In genomic region chr9:105394720-105395119, GRCm38 (mm10) we compare ENCODE assay signal across 8 mouse cellular contexts. TPM values are rescaled to one million over a fixed set of nuclear protein-coding genes. Genes with fewer than 3 reads are reported as not detected.
DNase-seq lines count a peak whose midpoint lies in the region; ATAC-seq and TF ChIP-seq lines count a peak whose summit lies in the region.

No protein-coding gene starts in this region.

- H3K27ac ChIP-seq in gastrocnemius, adult 2 months, result peak overlapping the region; percentile 87
- no peak overlapping the region for H3K27ac ChIP-seq in CH12.LX (ENCODE audit: insufficient read depth, low read depth)
- no peak overlapping the region for H3K27ac ChIP-seq in forebrain, embryonic 16.5 days (ENCODE audit: low read length)
- H3K27ac ChIP-seq in liver, postnatal 0 days (ENCODE audit: low read depth), result no peak overlapping the region

- H3K4me3 ChIP-seq in gastrocnemius, adult 2 months, result peak overlapping the region; percentile 85
- H3K4me3 ChIP-seq in CH12.LX (replicated peaks in 1 of 3; ENCODE audit: low read depth in 2 of 3, low read length in 2 of 3, poor library complexity in 1 of 3), result peak overlapping the region; percentile 45 to 87 (median 82)
- H3K4me3 ChIP-seq in forebrain, embryonic 16.5 days (replicated peaks; ENCODE audit: low read length), result peak overlapping the region; percentile 80
- H3K4me3 ChIP-seq in liver, postnatal 0 days (ENCODE audit: low read depth, low read length), result peak overlapping the region; percentile 79

- H3K27me3 ChIP-seq in CH12.LX (replicated peaks), result peaks cover 3% of the 10 kb centered on the region
- 0 out of 2 replicates have a peak, but pooled peaks cover 3% of the 10 kb centered on the region for H3K27me3 ChIP-seq in forebrain, embryonic 16.5 days (replicated peaks; ENCODE audit: control insufficient read depth, insufficient read depth, low read length)
- H3K27me3 ChIP-seq in liver, postnatal 0 days (ENCODE audit: insufficient read depth, low read length), result no peaks in the 10 kb centered on the region

- in situ Hi-C loops in CH12.LX (cut with MboI; ENCODE audit: low pct_ligation_motif_present, low pct_unique_long_range_greater_than_20kb, low sequenced_read_pairs), result loop anchor here (10.0 to 25.0 kb wide), 3 partner anchors 257 to 820 kb away; partner anchors contain the start of genes 1700080E11Rik, Mrpl3 and Nudt16

- intact Hi-C loops in gastrocnemius, adult 2 months (cut with DNase I), result loop anchor here (10.0 kb wide), 2 partner anchors 260 to 340 kb away; partner anchors contain the start of genes Mrpl3 and Nudt16

- peaks cover 15 to 30% of the 10 kb centered on the region in 2 experiments for H3K36me3 ChIP-seq in CH12.LX (replicated peaks in 1 of 2; ENCODE audit: control insufficient read depth in 1 of 2, insufficient read depth in 1 of 2, low read length in 1 of 2)
- 0 out of 2 replicates have a peak, but pooled peaks cover 4% of the 10 kb centered on the region for H3K36me3 ChIP-seq in forebrain, embryonic 16.5 days (ENCODE audit: control insufficient read depth, insufficient read depth)
- peaks cover 7% of the 10 kb centered on the region; the same call in 1 of the 2 replicates for H3K36me3 ChIP-seq in liver, postnatal 0 days (replicated peaks; ENCODE audit: insufficient read depth, low read length)

- peak overlapping the region; percentile 93 for H3K4me2 ChIP-seq in CH12.LX (ENCODE audit: insufficient read depth, low read depth, poor library complexity, severe bottlenecking)
- H3K4me2 ChIP-seq in forebrain, embryonic 16.5 days (ENCODE audit: low read length), result peak overlapping the region; percentile 93
- H3K4me2 ChIP-seq in liver, postnatal 0 days (ENCODE audit: low read depth, low read length), result peak overlapping the region; percentile 85

- peak; percentile 19 for ATAC-seq in forebrain, embryonic 16.5 days
- no peak for ATAC-seq in liver, postnatal 0 days

- no peak for TF ChIP-seq EP300 in CH12.LX (IDR thresholded peaks at IDR 0.05; ENCODE audit: low read length)
- TF ChIP-seq EP300 in liver, postnatal 0 days (IDR thresholded peaks at IDR 0.05; ENCODE audit: low read depth), result no peak

- DNase-seq in gastrocnemius, adult 2 months, result no peak
- no peak for DNase-seq in gastrocnemius, postnatal 4 days (ENCODE audit: low spot score in 2 of 2)
- no peak for DNase-seq in CH12.LX (ENCODE audit: extremely low read depth)
- no peak for DNase-seq in liver, postnatal 0 days
- no peak for DNase-seq in urinary bladder, adult 18-20 months (ENCODE audit: low spot score in 2 of 2)
- DNase-seq in adrenal gland, postnatal 4 days (ENCODE audit: low spot score in 2 of 2), result no peak
- DNase-seq in layer of hippocampus, postnatal 25 days (ENCODE audit: extremely low spot score in 1 of 2, low spot score in 1 of 2), result no peak

- WGBS in forebrain, embryonic 16.5 days, result 13% methylated on average over 11 of the region's 11 CpGs
- WGBS in liver, postnatal 0 days (ENCODE audit: insufficient replicate concordance), result 13% methylated on average over 11 of the region's 11 CpGs

- H3K79me2 ChIP-seq in CH12.LX (replicated peaks; ENCODE audit: control insufficient read depth, extremely low read depth, insufficient read depth, poor library complexity, severe bottlenecking), result peaks cover 29% of the 10 kb centered on the region

- dilution Hi-C loops in CH12.LX (cut with MboI; ENCODE audit: extremely low pct_ligation_motif_present, extremely low pct_unique_long_range_greater_than_20kb, low sequenced_read_pairs), result no loop called here

- H3K9ac ChIP-seq in CH12.LX (ENCODE audit: insufficient read depth, low read depth), result no peak overlapping the region; the same call in 1 of the 2 replicates
- peak overlapping the region; percentile 49 for H3K9ac ChIP-seq in forebrain, embryonic 16.5 days (replicated peaks; ENCODE audit: low read depth, low read length)
- H3K9ac ChIP-seq in liver, postnatal 0 days (replicated peaks), result peak overlapping the region; percentile 43; the same call in 1 of the 2 replicates

- no peak for TF ChIP-seq RAD21 in CH12.LX (IDR thresholded peaks at IDR 0.05; ENCODE audit: low read depth, low read length)

- no peak for TF ChIP-seq POLR2A in CH12.LX (IDR thresholded peaks at IDR 0.05; ENCODE audit: low read depth, low read length)

- H3K4me1 ChIP-seq in CH12.LX (ENCODE audit: control insufficient read depth in 1 of 2, insufficient read depth in 2 of 2), result peaks cover 10 to 45% of the 10 kb centered on the region in 2 experiments
- peaks cover 23% of the 10 kb centered on the region for H3K4me1 ChIP-seq in forebrain, embryonic 16.5 days (replicated peaks; ENCODE audit: control insufficient read depth, insufficient read depth, low read length)
- H3K4me1 ChIP-seq in liver, postnatal 0 days (ENCODE audit: insufficient read depth), result peaks cover 17% of the 10 kb centered on the region

- no peak for TF ChIP-seq CTCF in gastrocnemius, adult 2 months (IDR thresholded peaks at IDR 0.05)
- TF ChIP-seq CTCF in CH12.LX (conservative IDR thresholded peaks at IDR 0.05 in 1 of 2, IDR thresholded peaks at IDR 0.05 in 1 of 2; ENCODE audit: low read depth in 2 of 2, low read length in 2 of 2), result no peak
- no peak for TF ChIP-seq CTCF in liver, postnatal 0 days (IDR thresholded peaks at IDR 0.05; ENCODE audit: low read depth)

- no peaks in the 10 kb centered on the region for H3K9me3 ChIP-seq in CH12.LX (replicated peaks; ENCODE audit: low read length)
- H3K9me3 ChIP-seq in forebrain, embryonic 16.5 days (ENCODE audit: control insufficient read depth, low read length), result no peaks in the 10 kb centered on the region
- no peaks in the 10 kb centered on the region for H3K9me3 ChIP-seq in liver, postnatal 0 days (ENCODE audit: low read length)

TF ChIP-seq in CH12.LX, 34 proteins besides CTCF, POLR2A, EP300 and RAD21:
- TF ChIP-seq ZMIZ1 (IDR thresholded peaks at IDR 0.05; ENCODE audit: low read depth, low read length) (no peak), JUN (IDR thresholded peaks at IDR 0.05; ENCODE audit: insufficient read depth, low read depth, low read length) (no peak), USF1 (IDR thresholded peaks at IDR 0.05; ENCODE audit: low read depth, low read length) (no peak), MYC (IDR thresholded peaks at IDR 0.05; ENCODE audit: low read depth, low read length) (no peak), SMC3 (IDR thresholded peaks at IDR 0.05; ENCODE audit: low read depth, low read length) (no peak), MAZ (IDR thresholded peaks at IDR 0.05; ENCODE audit: low read depth, low read length) (no peak), POLR2AphosphoS2 (IDR thresholded peaks at IDR 0.05; ENCODE audit: low read depth, low read length) (no peak)

RNA-seq across cellular contexts. Expression of gene Aste1, which starts 0.5 kb away (rescaled TPM):
- 1 to 10 TPM; 1.8 to 2.9 TPM for total RNA-seq in gastrocnemius, adult 2 months (2021)
- 1 to 10 TPM; 6.2 to 9.1 TPM for total RNA-seq in gastrocnemius, postnatal 4 days (2021)
- total RNA-seq in CH12.LX (2012; rRNA removed) (8.9 and 10.2 TPM in 2 replicates), CH12.LX (2014; rRNA removed) (13.4 and 13.8 TPM in 2 replicates)
- polyA plus RNA-seq in CH12.LX (2012; ENCODE audit: insufficient read length, low read depth), result 12.4 and 13.9 TPM in 2 replicates
- 13.9 and 15.0 TPM in 2 replicates for polyA plus RNA-seq in forebrain, embryonic 16.5 days (2015; fragmentation: Nextera tagmentation; extraction: Ambion mirVana)
- polyA plus RNA-seq in liver, postnatal 0 days (2015; fragmentation: Nextera tagmentation; extraction: Ambion mirVana), result 3.7 and 5.1 TPM in 2 replicates
- total RNA-seq in adrenal gland, postnatal 4 days (2021), result 10 to 100 TPM; 16.1 to 20.3 TPM
- total RNA-seq in layer of hippocampus, postnatal 25 days (2021), result 10 to 100 TPM; 10.2 to 12.3 TPM

RNA-seq across cellular contexts. Expression of gene Nek11, which starts 0.6 kb away (rescaled TPM):
- not detected for total RNA-seq in gastrocnemius, adult 2 months (2021)
- total RNA-seq in gastrocnemius, postnatal 4 days (2021), result under 1 TPM in 1 of 2 experiments, not detected in 1; 0.49 TPM
- total RNA-seq in CH12.LX (2012; rRNA removed) (0.13 and 0.17 TPM in 2 replicates), CH12.LX (2014; rRNA removed) (0.32 TPM in 1 of 2 replicates, not detected in the other)
- 0.29 TPM in 1 of 2 replicates, not detected in the other for polyA plus RNA-seq in CH12.LX (2012; ENCODE audit: insufficient read length, low read depth)
- 2.6 and 3.3 TPM in 2 replicates for polyA plus RNA-seq in forebrain, embryonic 16.5 days (2015; fragmentation: Nextera tagmentation; extraction: Ambion mirVana)
- polyA plus RNA-seq in liver, postnatal 0 days (2015; fragmentation: Nextera tagmentation; extraction: Ambion mirVana), result 0.05 TPM in 1 of 2 replicates, not detected in the other
- total RNA-seq in adrenal gland, postnatal 4 days (2021), result under 1 TPM; 0.08 to 0.23 TPM
- 1 to 10 TPM; 1.3 to 2.0 TPM for total RNA-seq in layer of hippocampus, postnatal 25 days (2021)
